Mouse (Mus musculus) adrenal gland, postnatal 36 days (tissue): ENCODE data around the gene Osgep. TPM values are rescaled to one million over a fixed set of nuclear protein-coding genes. Genes with fewer than 3 reads are reported as not detected.
"Not testable (repeated sequence)": the region's sequence is repeated elsewhere in the genome, so short reads cannot be mapped to it uniquely, and the experiment has no call there.

Source experiments
- DNase-seq, 2 experiments: peaks; one replicate each; pipeline ENCODE4 v3.0.0; 2021; ENCODE audit warnings: mixed read lengths in 1 of 2
- total RNA-seq, 2 experiments: library from RNA; stranded (reverse); gene quantifications; 2 replicates each; pipeline ENCODE4 v1.2.3; 2021

Osgep gene
- total RNA-seq, 2 experiments from 2014 or later: 42.9 to 57.8 TPM

- DNase-seq: no peak
These were observed 12.0 kb upstream of the Osgep start for GRCm38 (mm10) chr14:50936649-50937048.

GRCm38 (mm10) chr14:50931493-50932020 lies 6.9 kb upstream of the Osgep start:
- no peak for DNase-seq

GRCm38 (mm10) chr14:50930754-50931492 lies 6.2 kb upstream of the Osgep start, which contains the start of the genes Pip4p1 and Pnp:
Gene Pip4p1, minus strand, starts transcription at chr14:50930856.
Gene Pnp, plus strand, starts transcription at chr14:50931082.
- DNase-seq: peak; percentile 100

GRCm38 (mm10) chr14:50930377-50930753 lies 5.7 kb upstream of the Osgep start:
- DNase-seq: peak in 1 of 2 experiments; percentile 71

- DNase-seq: no peak
These were observed 5.3 kb upstream of the Osgep start for GRCm38 (mm10) chr14:50929951-50930350.

GRCm38 (mm10) chr14:50927366-50927765 lies 2.7 kb upstream of the Osgep start:
- no peak for DNase-seq

GRCm38 (mm10) chr14:50925111-50925920 lies 623 bp upstream of the Osgep start:
- no peak for DNase-seq

- DNase-seq: not testable (repeated sequence)
These were observed 1.3 kb downstream of the Osgep start for GRCm38 (mm10) chr14:50923437-50923836.

- DNase-seq: no peak
These were observed 13.3 kb downstream of the Osgep start for GRCm38 (mm10) chr14:50911356-50911755.

- DNase-seq: no peak
These were observed 16.6 kb downstream of the Osgep start for GRCm38 (mm10) chr14:50908126-50908525.

- DNase-seq: not testable (repeated sequence)
These were observed 19.4 kb downstream of the Osgep start for GRCm38 (mm10) chr14:50905327-50905726.

- DNase-seq: no peak
These were observed 19.9 kb downstream of the Osgep start for GRCm38 (mm10) chr14:50904828-50905129.

GRCm38 (mm10) chr14:50903973-50904827 lies 20.5 kb downstream of the Osgep start:
- peak; percentile 53 to 70 for DNase-seq

GRCm38 (mm10) chr14:50897992-50898391 lies 26.7 kb downstream of the Osgep start:
- DNase-seq: not testable (repeated sequence)

- DNase-seq: no peak
These were observed 27.3 kb downstream of the Osgep start, which contains the start of gene Klhl33 for GRCm38 (mm10) chr14:50897374-50897765. Gene Klhl33, minus strand, starts transcription at chr14:50897507.

GRCm38 (mm10) chr14:50896747-50897373 lies 27.8 kb downstream of the Osgep start:
- peak in 1 of 2 experiments; percentile 23 for DNase-seq

GRCm38 (mm10) chr14:50895985-50896746 lies 28.5 kb downstream of the Osgep start:
- peak; percentile 58 to 67 for DNase-seq

- DNase-seq: no peak
These were observed 29.3 kb downstream of the Osgep start for GRCm38 (mm10) chr14:50895407-50895806.

- peak; percentile 53 for DNase-seq
These were observed 31.9 kb downstream of the Osgep start for GRCm38 (mm10) chr14:50892541-50893459.

- DNase-seq: no peak
These were observed 32.6 kb downstream of the Osgep start for GRCm38 (mm10) chr14:50892091-50892490.
